Mouse (Mus musculus) liver, embryonic 12.5 days (tissue): ENCODE measurements around the gene Fam167b. TPM values are rescaled to one million over a fixed set of nuclear protein-coding genes. Genes with fewer than 3 reads are reported as not detected.

Experiments
- ATAC-seq: fragments of 200-750 bp; cut with Nextera tagmentation; 2 replicates; pipeline ENCODE4 v1.8.0; 2017; ENCODE audit warnings: moderate number of reproducible peaks, mild to moderate bottlenecking, moderate library complexity
- H3K27ac ChIP-seq: fragments of 300-500 bp; sonication (generic); 2 replicates; pipeline ENCODE4 v1.5.1; 2016; ENCODE audit warnings: mild to moderate bottlenecking
- H3K27me3 ChIP-seq: fragments of 300-500 bp; sonication (generic); replicated peaks from 2 replicates; pipeline ENCODE4 v1.6.1; 2016; ENCODE audit warnings: mild to moderate bottlenecking, moderate library complexity
- H3K36me3 ChIP-seq: fragments of 300-500 bp; sonication (generic); 2 replicates; pipeline ENCODE4 v1.6.1; 2016; ENCODE audit warnings: mild to moderate bottlenecking, moderate library complexity
- H3K4me1 ChIP-seq: fragments of 300-500 bp; sonication (generic); 2 replicates; pipeline ENCODE4 v1.6.1; 2016
- H3K4me2 ChIP-seq: fragments of 300-500 bp; sonication (generic); 2 replicates; pipeline ENCODE4 v1.6.1; 2016; ENCODE audit warnings: mild to moderate bottlenecking, moderate library complexity
- H3K4me3 ChIP-seq: fragments of 300-500 bp; sonication (generic); 2 replicates; pipeline ENCODE4 v1.5.1; 2016; ENCODE audit warnings: mild to moderate bottlenecking, moderate library complexity
- H3K9ac ChIP-seq: fragments of 300-500 bp; sonication (generic); 2 replicates; pipeline ENCODE4 v1.6.1; 2016; ENCODE audit warnings: mild to moderate bottlenecking, moderate library complexity
- H3K9me3 ChIP-seq: fragments of 300-500 bp; sonication (generic); replicated peaks from 2 replicates; pipeline ENCODE4 v1.6.1; 2016; ENCODE audit warnings: mild to moderate bottlenecking, moderate library complexity
- WGBS: fragments of 180-500 bp; shearing (Covaris S2); methylation state at CpG from one replicate; pipeline ENCODE4 v1.1.7; 2016; ENCODE audit not compliant: insufficient replicate concordance; 5-methylcytosine and 5-hydroxymethylcytosine counted together
- polyA plus RNA-seq: library from polyadenylated mRNA; unstranded; fragments of >200 nt; fragmentation: Nextera tagmentation; extraction: Ambion mirVana; gene quantifications from 2 replicates; pipeline ENCODE4 v1.2.1, GENCODE M21; 2016

Gene Fam167b
- polyA plus RNA-seq, 1 experiment from 2014 or later: 7.9 TPM

GRCm38 (mm10) chr4:129588865-129589264, 10.5 kb upstream of the Fam167b start:
- 49% methylated on average over 4 of the region's 4 CpGs for WGBS
- peak; percentile 72 for ATAC-seq
- no peaks in the 10 kb centered on the region for H3K9me3 ChIP-seq
- H3K4me1 ChIP-seq: peaks cover 50% of the 10 kb centered on the region
- H3K9ac ChIP-seq: peak overlapping the region; percentile 37
- peak overlapping the region; percentile 39 for H3K4me2 ChIP-seq
- H3K36me3 ChIP-seq: peaks cover 39% of the 10 kb centered on the region
- no peak overlapping the region for H3K4me3 ChIP-seq
- H3K27me3 ChIP-seq: no peaks in the 10 kb centered on the region
- peak overlapping the region; percentile 84 for H3K27ac ChIP-seq

DNA sequence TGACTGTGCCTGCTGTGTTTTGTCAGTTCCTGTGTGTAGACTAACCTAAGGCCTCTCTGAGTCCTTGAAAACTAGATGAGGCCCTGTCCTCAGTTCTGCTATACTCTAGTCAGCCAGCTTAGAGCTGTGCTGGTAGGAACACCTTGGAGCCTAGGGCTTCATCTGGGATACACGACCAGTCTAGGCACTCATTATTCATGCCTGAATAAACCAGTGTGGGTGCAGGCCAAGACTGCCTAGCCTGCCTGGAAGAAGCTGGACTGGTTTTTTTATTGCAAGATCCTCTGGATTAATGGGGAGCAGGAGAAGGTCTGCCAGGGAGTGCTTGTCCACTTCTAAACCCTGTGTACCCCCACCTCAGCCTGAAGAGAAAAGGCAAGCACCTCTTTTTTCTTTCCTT, 8.6 kb upstream of the Fam167b start:
- Histone ChIP-seq H3K27me3 (no peaks in the 10 kb centered on the region), H3K4me2 (no peak overlapping the region), H3K9me3 (no peaks in the 10 kb centered on the region), H3K9ac (no peak overlapping the region), H3K27ac (peak overlapping the region; percentile 68), H3K36me3 (peaks cover 20% of the 10 kb centered on the region), H3K4me3 (no peak overlapping the region), H3K4me1 (peaks cover 50% of the 10 kb centered on the region)
- 64% methylated on average over 1 of the region's 1 CpGs for WGBS
- ATAC-seq: no peak

GRCm38 (mm10) chr4:129585773-129586172, 7.4 kb upstream of the Fam167b start:
- peak overlapping the region; percentile 86 for H3K27ac ChIP-seq
- no peaks in the 10 kb centered on the region for H3K27me3 ChIP-seq
- H3K4me3 ChIP-seq: peak overlapping the region; percentile 56
- H3K4me1 ChIP-seq: peaks cover 50% of the 10 kb centered on the region
- peaks cover 9% of the 10 kb centered on the region for H3K36me3 ChIP-seq
- peak overlapping the region; percentile 72 for H3K9ac ChIP-seq
- H3K4me2 ChIP-seq: peak overlapping the region; percentile 86
- WGBS: 39% methylated on average over 9 of the region's 9 CpGs
- H3K9me3 ChIP-seq: no peaks in the 10 kb centered on the region
- peak; percentile 74 for ATAC-seq

DNA sequence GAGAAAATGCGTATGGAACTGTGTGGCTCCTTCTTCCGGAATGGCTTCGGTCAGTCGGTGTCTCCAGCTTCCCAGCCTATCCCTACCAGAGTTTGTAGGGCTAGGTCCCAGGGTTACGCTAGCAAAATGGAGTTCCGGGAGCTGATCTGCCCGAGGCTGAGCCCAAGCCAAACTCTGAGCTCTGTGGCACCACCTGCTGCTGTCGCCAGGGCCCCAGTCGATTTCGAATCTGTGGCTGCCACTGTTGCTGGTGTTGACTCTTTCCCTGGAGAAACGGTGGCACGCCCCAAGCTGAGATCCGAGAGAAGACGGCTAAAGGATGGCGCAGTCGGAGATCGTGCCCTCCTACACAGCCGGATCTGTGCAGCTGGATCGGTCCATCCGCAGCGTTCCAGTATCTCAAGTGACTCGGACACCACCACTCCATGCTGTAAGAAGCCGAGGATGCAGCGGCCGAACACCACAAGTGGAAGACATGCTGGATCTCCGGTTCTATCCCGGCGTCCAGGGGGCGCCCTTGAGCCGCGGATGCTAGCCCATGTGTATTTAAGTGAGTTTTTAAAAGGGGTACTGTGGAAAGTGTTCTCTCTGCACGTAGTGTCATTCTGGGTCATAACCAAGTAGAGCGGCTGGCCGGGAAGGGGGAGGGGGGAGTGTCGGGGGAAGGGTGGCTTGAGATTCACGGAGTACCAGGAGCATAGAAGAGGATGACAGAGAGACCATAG, 6.7 kb upstream of the Fam167b start:
- Histone ChIP-seq H3K27me3 (no peaks in the 10 kb centered on the region), H3K9ac (peak overlapping the region; percentile 72), H3K9me3 (no peaks in the 10 kb centered on the region), H3K4me1 (peaks cover 51% of the 10 kb centered on the region), H3K36me3 (peaks cover 1% of the 10 kb centered on the region; the same call in 1 of the 2 replicates), H3K4me3 (peak overlapping the region; percentile 56), H3K27ac (peak overlapping the region; percentile 86), H3K4me2 (peak overlapping the region; percentile 86)
- WGBS: 2% methylated on average over 36 of the region's 36 CpGs
- ATAC-seq: peak; percentile 75

DNA sequence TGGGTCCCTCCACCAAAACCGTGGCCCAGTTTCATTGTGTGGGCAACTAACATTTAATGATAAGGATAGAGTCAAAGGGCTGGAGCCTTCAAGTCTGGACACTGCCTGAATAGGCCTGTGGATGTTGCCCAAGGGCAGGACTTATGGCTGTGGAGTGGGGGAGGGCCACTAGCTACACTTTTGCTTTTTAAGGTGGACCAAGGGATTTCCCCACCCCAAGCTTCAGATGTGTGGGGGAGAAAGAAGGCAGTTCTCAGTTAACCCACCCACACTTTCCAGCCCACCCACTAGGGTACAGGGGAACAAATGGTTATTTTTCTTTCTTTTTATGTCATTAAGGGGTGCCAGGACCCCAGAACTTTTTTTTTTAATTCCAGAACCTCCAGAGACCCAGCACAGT, 6.0 kb upstream of the Fam167b start:
- peak overlapping the region; percentile 72 for H3K9ac ChIP-seq

DNA sequence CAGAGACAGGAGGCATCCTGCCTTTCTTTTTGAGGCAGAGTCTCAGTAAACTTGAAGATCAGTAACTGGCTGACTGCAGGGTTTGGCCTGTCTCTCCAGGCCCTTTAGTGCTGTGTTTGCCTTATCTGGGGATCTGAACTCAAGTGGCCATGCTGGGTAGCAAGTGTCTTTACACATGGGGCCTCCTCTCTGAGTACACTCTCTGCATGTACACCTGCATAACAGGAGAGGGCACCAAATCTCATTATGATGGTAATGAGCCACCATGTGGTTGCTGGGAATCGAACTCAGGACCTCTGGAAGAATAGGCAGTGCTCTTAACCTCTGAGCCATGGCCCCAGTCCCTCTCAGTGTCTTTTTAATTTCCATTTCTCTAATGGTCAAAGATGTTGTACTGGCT, 3.9 kb upstream of the Fam167b start:
- Histone ChIP-seq H3K4me2 (no peak overlapping the region), H3K27me3 (peaks cover 16% of the 10 kb centered on the region), H3K4me3 (no peak overlapping the region), H3K4me1 (peaks cover 28% of the 10 kb centered on the region), H3K9me3 (no peaks in the 10 kb centered on the region), H3K27ac (no peak overlapping the region), H3K36me3 (no peaks in the 10 kb centered on the region), H3K9ac (no peak overlapping the region)
- ATAC-seq: no peak
- WGBS: 82% methylated on average over 1 of the region's 1 CpGs

More for the DNA sequence above, 6.0 kb upstream of the Fam167b start:
- Histone ChIP-seq H3K4me1 (peaks cover 48% of the 10 kb centered on the region), H3K27me3 (no peaks in the 10 kb centered on the region), H3K36me3 (no peaks in the 10 kb centered on the region), H3K9me3 (no peaks in the 10 kb centered on the region), H3K4me2 (peak overlapping the region; percentile 86), H3K27ac (peak overlapping the region; percentile 86), H3K4me3 (peak overlapping the region; percentile 56)
- WGBS: 48% methylated on average over 1 of the region's 1 CpGs
- no peak for ATAC-seq

GRCm38 (mm10) chr4:129580347-129580746, 2.0 kb upstream of the Fam167b start:
- no peaks in the 10 kb centered on the region for H3K9me3 ChIP-seq
- H3K9ac ChIP-seq: no peak overlapping the region
- H3K4me2 ChIP-seq: no peak overlapping the region
- ATAC-seq: no peak
- H3K27ac ChIP-seq: no peak overlapping the region; the same call in 1 of the 2 replicates
- H3K4me3 ChIP-seq: no peak overlapping the region
- WGBS: 54% methylated on average over 7 of the region's 7 CpGs
- peaks cover 28% of the 10 kb centered on the region for H3K27me3 ChIP-seq
- H3K36me3 ChIP-seq: no peaks in the 10 kb centered on the region
- peaks cover 28% of the 10 kb centered on the region for H3K4me1 ChIP-seq

DNA sequence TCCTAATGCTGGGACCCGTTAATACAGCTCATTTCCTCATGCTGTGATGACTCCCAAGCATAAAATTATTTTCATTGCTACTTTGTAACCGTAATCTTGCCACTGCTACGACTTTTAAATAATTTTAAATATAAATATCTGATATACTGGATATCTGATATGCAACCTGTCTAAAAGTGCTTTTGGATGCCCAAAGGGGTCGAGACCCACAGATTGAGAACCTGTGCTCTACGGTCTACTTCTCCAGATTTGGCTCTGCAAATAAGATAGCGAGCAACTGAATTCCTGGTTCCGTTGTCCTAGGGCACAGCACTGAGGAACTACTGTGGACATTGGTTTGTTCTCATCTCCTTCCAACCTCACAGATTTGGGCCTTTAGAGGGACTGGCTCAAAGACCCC, 661 bp downstream of the Fam167b start:
- peaks cover 37% of the 10 kb centered on the region for H3K27me3 ChIP-seq
- H3K4me2 ChIP-seq: peak overlapping the region; percentile 0; the same call in 1 of the 2 replicates
- ATAC-seq: no peak
- 0 out of 2 replicates have a peak overlapping the region, but pooled peaks have one; percentile 5 for H3K4me3 ChIP-seq
- WGBS: 70% methylated on average over 7 of the region's 7 CpGs
- H3K27ac ChIP-seq: 0 out of 2 replicates have a peak overlapping the region, but pooled peaks have one; percentile 5
- no peaks in the 10 kb centered on the region for H3K9me3 ChIP-seq
- H3K4me1 ChIP-seq: peaks cover 20% of the 10 kb centered on the region
- no peak overlapping the region for H3K9ac ChIP-seq
- no peaks in the 10 kb centered on the region for H3K36me3 ChIP-seq

DNA sequence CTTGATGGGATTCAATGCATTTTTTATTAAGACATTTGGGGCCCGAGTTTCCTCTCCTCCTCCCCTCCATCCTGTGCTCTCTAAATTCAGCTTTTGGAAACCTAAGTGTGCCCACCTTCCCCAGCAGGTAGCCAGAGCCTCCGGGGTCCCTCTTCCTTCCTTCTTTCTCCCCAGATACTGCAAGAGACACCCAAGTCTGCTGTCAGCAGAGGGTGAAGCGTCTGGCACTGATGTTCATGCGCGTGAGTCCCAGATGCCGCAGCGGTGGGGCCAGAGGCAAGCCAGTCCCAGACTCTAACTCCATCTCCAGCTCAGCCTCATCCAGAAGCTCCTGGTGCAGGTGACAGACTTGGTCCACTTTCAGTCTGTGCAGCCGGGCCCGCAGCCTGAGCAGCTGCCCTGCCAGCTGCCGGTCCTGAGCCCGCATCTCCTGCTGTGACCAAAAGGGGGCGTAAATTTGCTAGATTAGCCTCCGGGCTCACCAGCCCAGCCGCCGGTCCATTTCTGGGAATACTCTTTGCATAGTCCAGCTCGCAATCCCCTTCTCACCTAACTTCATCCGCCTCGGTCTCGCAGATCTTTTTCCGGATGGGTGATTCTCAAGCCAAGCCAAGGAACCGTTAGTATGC, 1.4 kb downstream of the Fam167b start:
- 33% methylated on average over 21 of the region's 21 CpGs for WGBS
- H3K4me2 ChIP-seq: peak overlapping the region; percentile 40
- 0 out of 2 replicates have a peak overlapping the region, but pooled peaks have one; percentile 5 for H3K4me3 ChIP-seq

DNA sequence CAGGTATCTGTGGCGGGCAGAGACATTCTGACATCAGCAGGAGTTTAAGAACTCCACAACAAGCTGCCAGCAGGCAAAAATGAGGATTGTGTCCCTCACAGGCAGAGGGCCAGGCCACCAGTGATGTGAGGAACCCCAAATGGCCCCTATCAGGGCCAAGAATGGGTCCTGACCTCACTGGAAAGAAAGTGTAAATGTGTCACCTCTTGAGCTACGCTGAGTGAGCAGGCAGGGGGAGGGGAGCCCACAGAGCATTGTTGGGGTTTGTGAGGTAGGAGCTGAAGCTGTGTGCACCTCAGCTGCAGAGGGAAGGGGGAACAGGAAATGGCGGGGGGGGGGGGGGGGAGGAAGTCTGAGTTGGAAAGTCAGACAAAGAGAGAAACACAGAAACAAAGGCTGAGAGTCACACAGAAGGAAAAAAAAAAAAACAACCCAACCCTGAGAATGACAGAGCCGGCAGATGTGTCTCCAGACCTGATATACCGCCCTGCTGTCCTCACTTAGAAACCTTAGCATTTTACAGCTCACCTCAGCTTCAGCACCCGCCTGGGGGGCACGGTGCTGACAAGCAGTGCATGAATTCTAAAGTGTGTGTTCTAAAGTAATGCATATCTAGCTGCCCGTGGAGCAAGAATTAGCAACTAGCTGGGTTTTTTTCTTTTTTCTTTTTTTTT, 3.0 kb downstream of the Fam167b start:
- H3K4me3 ChIP-seq: no peak overlapping the region
- H3K4me1 ChIP-seq: peaks cover 20% of the 10 kb centered on the region
- no peak overlapping the region; the same call in 1 of the 2 replicates for H3K27ac ChIP-seq
- peaks cover 43% of the 10 kb centered on the region for H3K27me3 ChIP-seq
- no peak overlapping the region for H3K9ac ChIP-seq
- no peak for ATAC-seq
- H3K36me3 ChIP-seq: no peaks in the 10 kb centered on the region
- no peaks in the 10 kb centered on the region for H3K9me3 ChIP-seq
- 39% methylated on average over 7 of the region's 8 CpGs for WGBS
- H3K4me2 ChIP-seq: peak overlapping the region; percentile 24

More for the DNA sequence above, 1.4 kb downstream of the Fam167b start:
- ATAC-seq: no peak
- H3K36me3 ChIP-seq: no peaks in the 10 kb centered on the region
- H3K27me3 ChIP-seq: peaks cover 43% of the 10 kb centered on the region
- no peaks in the 10 kb centered on the region for H3K9me3 ChIP-seq
- no peak overlapping the region; the same call in 1 of the 2 replicates for H3K9ac ChIP-seq
- no peak overlapping the region for H3K27ac ChIP-seq
- peaks cover 20% of the 10 kb centered on the region for H3K4me1 ChIP-seq

DNA sequence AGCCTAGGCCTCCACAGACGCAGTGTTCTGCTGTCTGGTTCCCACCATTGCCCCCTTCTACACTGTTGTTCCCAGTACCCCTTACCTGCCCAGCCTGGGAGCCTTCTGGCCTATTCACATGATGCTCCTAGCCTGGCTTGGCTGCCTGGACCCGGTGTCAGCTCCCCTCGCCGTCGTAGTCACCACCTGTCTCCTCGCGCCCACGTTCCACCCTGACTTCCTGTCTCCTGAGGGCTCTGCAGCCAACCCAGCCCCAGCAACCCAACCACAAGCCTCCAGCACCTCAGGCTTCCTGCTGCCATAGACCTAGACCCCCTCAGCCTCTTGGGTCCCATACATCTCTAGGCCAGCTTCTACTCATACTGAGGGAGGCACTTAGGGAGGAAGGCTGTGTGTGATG, 4.9 kb downstream of the Fam167b start, which contains the start of gene Lck:
Lck (minus strand) TSS at position 212 of the 400 bp plus-strand sequence.
- H3K27ac ChIP-seq: no peak within 1 kb of the TSS
- no peak within 1 kb of the TSS for H3K4me2 ChIP-seq
- 48% methylated on average over 8 of the region's 8 CpGs for WGBS
- peaks cover 13% of the 10 kb centered on the region for H3K4me1 ChIP-seq
- no peak for ATAC-seq
- no peak within 1 kb of the TSS for H3K9ac ChIP-seq
- no peaks in the 10 kb centered on the region for H3K9me3 ChIP-seq
- no peaks in the 10 kb centered on the region for H3K36me3 ChIP-seq
- H3K27me3 ChIP-seq: peaks cover 36% of the 10 kb centered on the region
- no peak within 1 kb of the TSS for H3K4me3 ChIP-seq

DNA sequence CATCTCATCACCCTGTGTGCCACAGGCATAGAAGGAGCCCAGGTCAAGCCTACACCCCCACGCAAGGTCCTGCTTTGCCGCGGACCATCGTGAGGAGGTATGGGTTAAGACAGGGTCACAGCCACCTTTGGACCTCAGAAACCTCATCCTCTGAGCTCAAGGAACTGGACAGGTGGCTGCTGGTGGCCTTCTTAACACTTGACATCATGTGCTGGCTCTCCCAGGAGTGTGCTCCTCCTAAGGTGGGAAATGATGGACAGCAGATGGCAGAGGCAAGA, 5.3 kb downstream of the Fam167b start:
- no peaks in the 10 kb centered on the region for H3K36me3 ChIP-seq
- H3K9ac ChIP-seq: no peak overlapping the region
- no peaks in the 10 kb centered on the region for H3K9me3 ChIP-seq
- no peak overlapping the region for H3K4me2 ChIP-seq
- no peak for ATAC-seq
- H3K4me3 ChIP-seq: no peak overlapping the region
- peaks cover 13% of the 10 kb centered on the region for H3K4me1 ChIP-seq
- no peak overlapping the region for H3K27ac ChIP-seq
- 89% methylated on average over 4 of the region's 4 CpGs for WGBS
- H3K27me3 ChIP-seq: peaks cover 32% of the 10 kb centered on the region
